Mouse (Mus musculus): ENCODE results near the gene Gcsh. TPM values are rescaled to one million over a fixed set of nuclear protein-coding genes. Genes with fewer than 3 reads are reported as not detected.

Gene Gcsh
- polyA plus RNA-seq (2012; ENCODE audit: insufficient read depth, low replicate concordance) = 1.6 and 4.9 TPM in 2 replicates

- Histone ChIP-seq H3K36me3 (replicated peaks; ENCODE audit: low read length) (peaks cover 20% of the 10 kb centered on the region), H3K4me3 (replicated peaks) (peak within 1 kb of the TSS; percentile 97), H3K9me3 (no peaks in the 10 kb centered on the region), H3K27me3 (replicated peaks) (peaks cover 7% of the 10 kb centered on the region), H3K4me1 (peaks cover 38% of the 10 kb centered on the region)
- TF ChIP-seq GATA1 (IDR thresholded peaks at IDR 0.05; ENCODE audit: borderline replicate concordance, low read length) (no peak), FLI1 (IDR thresholded peaks at IDR 0.05; ENCODE audit: low read length) (no peak)
Measured at GRCm38 (mm10) chr8:116993095-116993867, at the start of gene Gcsh. Gene Gcsh, minus strand, starts transcription at chr8:116993537.

- Histone ChIP-seq H3K4me3 (replicated peaks) (no peak overlapping the region), H3K36me3 (replicated peaks; ENCODE audit: low read length) (no peaks in the 10 kb centered on the region), H3K27me3 (replicated peaks) (peaks cover 54% of the 10 kb centered on the region), H3K9me3 (no peaks in the 10 kb centered on the region), H3K4me1 (peaks cover 15% of the 10 kb centered on the region)
- TF ChIP-seq FLI1 (IDR thresholded peaks at IDR 0.05; ENCODE audit: low read length) (no peak), GATA1 (IDR thresholded peaks at IDR 0.05; ENCODE audit: borderline replicate concordance, low read length) (no peak)
Measured at GRCm38 (mm10) chr8:117039843-117040242, 46.5 kb upstream of the Gcsh start.

- Histone ChIP-seq H3K36me3 (replicated peaks; ENCODE audit: low read length) (no peaks in the 10 kb centered on the region), H3K9me3 (no peaks in the 10 kb centered on the region), H3K27me3 (replicated peaks) (peaks cover 35% of the 10 kb centered on the region), H3K4me1 (peaks cover 25% of the 10 kb centered on the region), H3K4me3 (replicated peaks) (no peak overlapping the region)
- no peak for TF ChIP-seq FLI1 (IDR thresholded peaks at IDR 0.05; ENCODE audit: low read length)
- TF ChIP-seq GATA1 (IDR thresholded peaks at IDR 0.05; ENCODE audit: borderline replicate concordance, low read length) = no peak
Measured at GRCm38 (mm10) chr8:117037374-117037935, 44.1 kb upstream of the Gcsh start.

GRCm38 (mm10) chr8:117033393-117033792 is 40.1 kb upstream of the Gcsh start:
- no peaks in the 10 kb centered on the region for H3K36me3 ChIP-seq (replicated peaks; ENCODE audit: low read length)
- H3K4me1 ChIP-seq = peaks cover 34% of the 10 kb centered on the region
- no peak for TF ChIP-seq FLI1 (IDR thresholded peaks at IDR 0.05; ENCODE audit: low read length)
- no peak for TF ChIP-seq GATA1 (IDR thresholded peaks at IDR 0.05; ENCODE audit: borderline replicate concordance, low read length)
- H3K27me3 ChIP-seq (replicated peaks) = peaks cover 15% of the 10 kb centered on the region
- peak overlapping the region; percentile 55 for H3K4me3 ChIP-seq (replicated peaks)
- no peaks in the 10 kb centered on the region for H3K9me3 ChIP-seq

- Histone ChIP-seq H3K4me3 (replicated peaks) (no peak overlapping the region), H3K4me1 (peaks cover 34% of the 10 kb centered on the region), H3K9me3 (no peaks in the 10 kb centered on the region), H3K36me3 (replicated peaks; ENCODE audit: low read length) (no peaks in the 10 kb centered on the region), H3K27me3 (replicated peaks) (peaks cover 13% of the 10 kb centered on the region)
- TF ChIP-seq GATA1 (IDR thresholded peaks at IDR 0.05; ENCODE audit: borderline replicate concordance, low read length) = no peak
- no peak for TF ChIP-seq FLI1 (IDR thresholded peaks at IDR 0.05; ENCODE audit: low read length)
Measured at GRCm38 (mm10) chr8:117032609-117033008, 39.3 kb upstream of the Gcsh start.

GRCm38 (mm10) chr8:117031476-117031875 is 38.1 kb upstream of the Gcsh start:
- Histone ChIP-seq H3K4me1 (peaks cover 34% of the 10 kb centered on the region), H3K4me3 (replicated peaks) (no peak overlapping the region), H3K36me3 (replicated peaks; ENCODE audit: low read length) (no peaks in the 10 kb centered on the region), H3K9me3 (no peaks in the 10 kb centered on the region), H3K27me3 (replicated peaks) (peaks cover 13% of the 10 kb centered on the region)
- TF ChIP-seq GATA1 (IDR thresholded peaks at IDR 0.05; ENCODE audit: borderline replicate concordance, low read length) = no peak

GRCm38 (mm10) chr8:117028686-117029085 is 35.3 kb upstream of the Gcsh start:
- no peak overlapping the region for H3K4me3 ChIP-seq (replicated peaks)
- H3K27me3 ChIP-seq (replicated peaks) = peaks cover 15% of the 10 kb centered on the region
- no peaks in the 10 kb centered on the region for H3K9me3 ChIP-seq
- TF ChIP-seq GATA1 (IDR thresholded peaks at IDR 0.05; ENCODE audit: borderline replicate concordance, low read length) (no peak), FLI1 (IDR thresholded peaks at IDR 0.05; ENCODE audit: low read length) (no peak)
- H3K36me3 ChIP-seq (replicated peaks; ENCODE audit: low read length) = no peaks in the 10 kb centered on the region
- peaks cover 28% of the 10 kb centered on the region for H3K4me1 ChIP-seq

GRCm38 (mm10) chr8:117027601-117028000 is 34.3 kb upstream of the Gcsh start:
- peaks cover 20% of the 10 kb centered on the region for H3K27me3 ChIP-seq (replicated peaks)
- no peak for TF ChIP-seq GATA1 (IDR thresholded peaks at IDR 0.05; ENCODE audit: borderline replicate concordance, low read length)
- H3K4me3 ChIP-seq (replicated peaks) = no peak overlapping the region
- H3K9me3 ChIP-seq = no peaks in the 10 kb centered on the region
- peaks cover 25% of the 10 kb centered on the region for H3K4me1 ChIP-seq
- no peaks in the 10 kb centered on the region for H3K36me3 ChIP-seq (replicated peaks; ENCODE audit: low read length)

GRCm38 (mm10) chr8:117022297-117022993 is 29.1 kb upstream of the Gcsh start:
- peaks cover 24% of the 10 kb centered on the region for H3K27me3 ChIP-seq (replicated peaks)
- peaks cover 11% of the 10 kb centered on the region; the same call in 1 of the 2 replicates for H3K4me1 ChIP-seq
- no peaks in the 10 kb centered on the region for H3K9me3 ChIP-seq
- H3K36me3 ChIP-seq (replicated peaks; ENCODE audit: low read length) = no peaks in the 10 kb centered on the region
- TF ChIP-seq GATA1 (IDR thresholded peaks at IDR 0.05; ENCODE audit: borderline replicate concordance, low read length) (no peak), FLI1 (IDR thresholded peaks at IDR 0.05; ENCODE audit: low read length) (no peak)
- H3K4me3 ChIP-seq (replicated peaks) = no peak overlapping the region
